ENCODE assay signal across 12 mouse cellular contexts in the genomic region with DNA sequence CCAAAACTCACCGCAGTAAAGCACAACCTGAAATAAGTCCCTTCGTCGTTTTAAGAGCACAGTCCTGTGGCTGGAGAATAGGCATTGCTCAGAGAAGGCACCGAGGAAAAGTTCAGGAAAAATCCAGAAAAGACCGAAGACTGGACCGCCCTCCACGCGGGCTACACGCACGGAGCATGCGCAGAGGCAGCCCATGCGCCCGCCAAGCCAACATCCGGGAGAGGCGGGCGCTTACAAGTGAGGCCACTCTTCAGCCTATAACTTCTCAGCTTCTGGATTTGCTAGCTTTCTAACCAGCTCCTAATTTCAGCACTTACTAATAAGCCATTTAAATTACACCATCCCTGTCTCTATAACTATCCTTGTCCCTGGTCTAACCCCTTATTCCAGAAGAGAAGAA.
"Had no signal": no experiment of that assay in that cellular context is flagged by ENCODE, and none has a peak within 500 bp of the region (broad histone marks: within the 10 kb centered on the region; RNA-seq: fewer than 3 reads in every experiment).

No protein-coding gene starts in this region.

- DNase-seq: gastrocnemius, adult 2 months; gastrocnemius, postnatal 10 days; gastrocnemius, postnatal 25 days; heart, adult 2 months; heart, postnatal 14 days; heart, postnatal 4 days; kidney, adult 18-20 months; kidney, adult 8-10 months; kidney, postnatal 10 days; kidney, postnatal 25 days; kidney, postnatal 4 days; liver had no signal
